Mouse (Mus musculus) ES-E14 (cell line): Measurements from ENCODE around the gene Acat2.

Experiments
- CHD2 ChIP-seq: IDR thresholded peaks from 2 replicates; pipeline ENCODE4 v1.6.1; 2014; ENCODE audit warnings: mild to moderate bottlenecking, low read depth, low read length, inconsistent platforms
- HCFC1 ChIP-seq: IDR thresholded peaks from 2 replicates; pipeline ENCODE4 v1.6.1; 2012; ENCODE audit warnings: low read length, inconsistent platforms, borderline replicate concordance; ENCODE audit not compliant: insufficient read depth
- MAFK ChIP-seq: IDR thresholded peaks from 2 replicates; pipeline ENCODE4 v1.6.1; 2014; ENCODE audit warnings: mild to moderate bottlenecking, low read depth, low read length, inconsistent platforms; ENCODE audit not compliant: insufficient read depth
- ZC3H11A ChIP-seq: IDR thresholded peaks from 2 replicates; pipeline ENCODE4 v1.6.1; 2012; ENCODE audit warnings: low read depth, mild to moderate bottlenecking, inconsistent platforms, low read length, borderline replicate concordance
- ZNF384 ChIP-seq: IDR thresholded peaks from 2 replicates; pipeline ENCODE4 v1.6.1; 2012; ENCODE audit warnings: low read depth, low read length, inconsistent platforms

GRCm38 (mm10) chr17:12996345-12996744, 35.8 kb upstream of the Acat2 start:
- TF ChIP-seq HCFC1 = no peak
- no peak for TF ChIP-seq CHD2
- TF ChIP-seq ZNF384 = no peak
- no peak for TF ChIP-seq ZC3H11A
- no peak for TF ChIP-seq MAFK
